Mouse (Mus musculus): ENCODE measurements around the gene Nek1. TPM values are rescaled to one million over a fixed set of nuclear protein-coding genes. Genes with fewer than 3 reads are reported as not detected.
"Not testable (repeated sequence)": the region's sequence is repeated elsewhere in the genome, so short reads cannot be mapped to it uniquely, and the experiment has no call there.

The Nek1 gene
- polyA plus RNA-seq, 1 experiment from 2014 or later: 27.7 TPM

GRCm38 (mm10) chr8:60969091-60969490, 23.9 kb upstream of the Nek1 start:
- H3K27me3 ChIP-seq: no peaks in the 10 kb centered on the region
- WGBS: 51% methylated on average over 2 of the region's 2 CpGs
- no peak overlapping the region for H3K27ac ChIP-seq
- H3K4me3 ChIP-seq: no peak overlapping the region
- H3K4me2 ChIP-seq: no peak overlapping the region
- H3K9ac ChIP-seq: no peak overlapping the region
- peaks cover 3% of the 10 kb centered on the region; the same call in 1 of the 2 replicates for H3K4me1 ChIP-seq (replicated peaks)
- no peaks in the 10 kb centered on the region for H3K36me3 ChIP-seq
- no peak for ATAC-seq (ENCODE audit: low FRiP score)
- H3K9me3 ChIP-seq: no peaks in the 10 kb centered on the region

GRCm38 (mm10) chr8:60971808-60972207, 21.2 kb upstream of the Nek1 start:
- H3K9me3 ChIP-seq: no peaks in the 10 kb centered on the region
- peaks cover 3% of the 10 kb centered on the region; the same call in 1 of the 2 replicates for H3K4me1 ChIP-seq (replicated peaks)
- no peaks in the 10 kb centered on the region for H3K36me3 ChIP-seq
- H3K4me3 ChIP-seq: no peak overlapping the region
- WGBS: 73% methylated on average over 4 of the region's 4 CpGs
- no peaks in the 10 kb centered on the region for H3K27me3 ChIP-seq
- H3K4me2 ChIP-seq: no peak overlapping the region
- ATAC-seq (ENCODE audit: low FRiP score): no peak
- H3K9ac ChIP-seq: no peak overlapping the region
- no peak overlapping the region for H3K27ac ChIP-seq

- Histone ChIP-seq H3K4me1 (replicated peaks) (peaks cover 3% of the 10 kb centered on the region; the same call in 1 of the 2 replicates), H3K4me3 (no peak overlapping the region), H3K36me3 (no peaks in the 10 kb centered on the region), H3K9me3 (no peaks in the 10 kb centered on the region), H3K27me3 (no peaks in the 10 kb centered on the region), H3K9ac (no peak overlapping the region), H3K27ac (no peak overlapping the region), H3K4me2 (no peak overlapping the region)
- ATAC-seq (ENCODE audit: low FRiP score): no peak
- whole genome bisulfite sequencing: 89% methylated on average over 2 of the region's 2 CpGs
Measured at GRCm38 (mm10) chr8:60973448-60973847, 19.5 kb upstream of the Nek1 start.

GRCm38 (mm10) chr8:60974837-60975236, 18.2 kb upstream of the Nek1 start:
- Histone ChIP-seq H3K4me1 (replicated peaks) (peaks cover 3% of the 10 kb centered on the region; the same call in 1 of the 2 replicates), H3K9me3 (no peaks in the 10 kb centered on the region), H3K36me3 (no peaks in the 10 kb centered on the region), H3K4me2 (no peak overlapping the region), H3K9ac (no peak overlapping the region), H3K27ac (no peak overlapping the region), H3K4me3 (no peak overlapping the region), H3K27me3 (no peaks in the 10 kb centered on the region)
- no peak for ATAC-seq (ENCODE audit: low FRiP score)
- 85% methylated on average over 2 of the region's 2 CpGs for WGBS

- Histone ChIP-seq H3K9ac (no peak overlapping the region), H3K27me3 (no peaks in the 10 kb centered on the region)
Measured at GRCm38 (mm10) chr8:60976818-60977217, 16.2 kb upstream of the Nek1 start.

GRCm38 (mm10) chr8:60978496-60978895, 14.5 kb upstream of the Nek1 start:
- ATAC-seq (ENCODE audit: low FRiP score): no peak
- Histone ChIP-seq H3K9me3 (no peaks in the 10 kb centered on the region), H3K36me3 (no peaks in the 10 kb centered on the region), H3K27ac (no peak overlapping the region), H3K4me1 (replicated peaks) (peaks cover 14% of the 10 kb centered on the region), H3K4me3 (no peak overlapping the region), H3K9ac (no peak overlapping the region), H3K4me2 (no peak overlapping the region), H3K27me3 (no peaks in the 10 kb centered on the region)
- WGBS: 90% methylated on average over 5 of the region's 5 CpGs

More at GRCm38 (mm10) chr8:60976818-60977217, 16.2 kb upstream of the Nek1 start:
- no peak overlapping the region for H3K4me2 ChIP-seq
- no peak for ATAC-seq (ENCODE audit: low FRiP score)
- peaks cover 11% of the 10 kb centered on the region for H3K4me1 ChIP-seq (replicated peaks)
- H3K4me3 ChIP-seq: no peak overlapping the region
- H3K36me3 ChIP-seq: no peaks in the 10 kb centered on the region
- no peak overlapping the region for H3K27ac ChIP-seq
- 83% methylated on average over 9 of the region's 9 CpGs for WGBS
- no peaks in the 10 kb centered on the region for H3K9me3 ChIP-seq

GRCm38 (mm10) chr8:60981388-60981787, 11.6 kb upstream of the Nek1 start:
- H3K36me3 ChIP-seq: no peaks in the 10 kb centered on the region
- H3K9ac ChIP-seq: no peak overlapping the region
- 67% methylated on average over 1 of the region's 1 CpGs for WGBS
- H3K4me2 ChIP-seq: peak overlapping the region; percentile 98
- H3K27me3 ChIP-seq: no peaks in the 10 kb centered on the region
- no peaks in the 10 kb centered on the region for H3K9me3 ChIP-seq
- peaks cover 14% of the 10 kb centered on the region for H3K4me1 ChIP-seq (replicated peaks)
- ATAC-seq (ENCODE audit: low FRiP score): no peak
- no peak overlapping the region for H3K27ac ChIP-seq
- H3K4me3 ChIP-seq: 0 out of 2 replicates have a peak overlapping the region, but pooled peaks have one; percentile 84

GRCm38 (mm10) chr8:60982701-60983687, 10.0 kb upstream of the Nek1 start, which contains the start of gene Clcn3:
Gene Clcn3 (minus strand): TSS chr8:60983300.
- no peaks in the 10 kb centered on the region for H3K9me3 ChIP-seq
- peak within 1 kb of the TSS; percentile 87 for H3K27ac ChIP-seq
- ATAC-seq (ENCODE audit: low FRiP score): peak; percentile 100
- H3K9ac ChIP-seq: peak within 1 kb of the TSS; percentile 91
- WGBS: under 1% methylated on average over 100 of the region's 101 CpGs
- H3K36me3 ChIP-seq: no peaks in the 10 kb centered on the region
- H3K4me3 ChIP-seq: peak within 1 kb of the TSS; percentile 84
- H3K4me1 ChIP-seq (replicated peaks): peaks cover 14% of the 10 kb centered on the region
- peak within 1 kb of the TSS; percentile 98 for H3K4me2 ChIP-seq
- H3K27me3 ChIP-seq: no peaks in the 10 kb centered on the region

- peak; percentile 73 for ATAC-seq (ENCODE audit: low FRiP score)
- H3K27me3 ChIP-seq: no peaks in the 10 kb centered on the region
- H3K4me1 ChIP-seq (replicated peaks): peaks cover 14% of the 10 kb centered on the region
- H3K4me3 ChIP-seq: peak overlapping the region; percentile 84
- peak overlapping the region; percentile 87 for H3K27ac ChIP-seq
- no peaks in the 10 kb centered on the region for H3K9me3 ChIP-seq
- H3K9ac ChIP-seq: peak overlapping the region; percentile 91
- peak overlapping the region; percentile 98 for H3K4me2 ChIP-seq
- H3K36me3 ChIP-seq: no peaks in the 10 kb centered on the region
- 9% methylated on average over 9 of the region's 9 CpGs for WGBS
Measured at GRCm38 (mm10) chr8:60983688-60984079, 9.3 kb upstream of the Nek1 start.

- H3K4me2 ChIP-seq; H3K27ac ChIP-seq; H3K36me3 ChIP-seq; ATAC-seq (ENCODE audit: low FRiP score); H3K9ac ChIP-seq; H3K4me3 ChIP-seq; H3K27me3 ChIP-seq; H3K9me3 ChIP-seq: not testable (repeated sequence)
- WGBS: 91% methylated on average over 17 of the region's 17 CpGs
- peaks cover 14% of the 10 kb centered on the region for H3K4me1 ChIP-seq (replicated peaks)
Measured at GRCm38 (mm10) chr8:60984260-60985010, 8.6 kb upstream of the Nek1 start.

- peaks cover 17% of the 10 kb centered on the region for H3K4me1 ChIP-seq (replicated peaks)
- ATAC-seq (ENCODE audit: low FRiP score): no peak; the same call in 1 of the 2 replicates
- no peaks in the 10 kb centered on the region for H3K27me3 ChIP-seq
- peak overlapping the region; percentile 82 for H3K4me3 ChIP-seq
- H3K36me3 ChIP-seq: no peaks in the 10 kb centered on the region
- peak overlapping the region; percentile 92 for H3K27ac ChIP-seq
- H3K9ac ChIP-seq: peak overlapping the region; percentile 87
- H3K4me2 ChIP-seq: peak overlapping the region; percentile 59
- no peaks in the 10 kb centered on the region for H3K9me3 ChIP-seq
- 3% methylated on average over 16 of the region's 16 CpGs for WGBS
Measured at GRCm38 (mm10) chr8:60992561-60992909, 460 bp upstream of the Nek1 start.

- Histone ChIP-seq H3K36me3 (0 out of 2 replicates have a peak, but pooled peaks cover 3% of the 10 kb centered on the region), H3K9me3 (0 out of 2 replicates have a peak, but pooled peaks cover 7% of the 10 kb centered on the region), H3K9ac (peak overlapping the region; percentile 87), H3K4me1 (replicated peaks) (peaks cover 17% of the 10 kb centered on the region), H3K27me3 (no peaks in the 10 kb centered on the region), H3K4me3 (peak overlapping the region; percentile 82), H3K4me2 (peak overlapping the region; percentile 74), H3K27ac (peak overlapping the region; percentile 92)
- no peak for ATAC-seq (ENCODE audit: low FRiP score)
- 9% methylated on average over 12 of the region's 12 CpGs for WGBS
Measured at GRCm38 (mm10) chr8:60993639-60993986, 618 bp downstream of the Nek1 start.
